Mouse (Mus musculus): Measurements from ENCODE around the gene Cacna2d3. TPM values are rescaled to one million over a fixed set of nuclear protein-coding genes. Genes with fewer than 3 reads are reported as not detected.

Cacna2d3 gene
- polyA plus RNA-seq, 1 experiment from 2014 or later: 0.88 TPM

DNA sequence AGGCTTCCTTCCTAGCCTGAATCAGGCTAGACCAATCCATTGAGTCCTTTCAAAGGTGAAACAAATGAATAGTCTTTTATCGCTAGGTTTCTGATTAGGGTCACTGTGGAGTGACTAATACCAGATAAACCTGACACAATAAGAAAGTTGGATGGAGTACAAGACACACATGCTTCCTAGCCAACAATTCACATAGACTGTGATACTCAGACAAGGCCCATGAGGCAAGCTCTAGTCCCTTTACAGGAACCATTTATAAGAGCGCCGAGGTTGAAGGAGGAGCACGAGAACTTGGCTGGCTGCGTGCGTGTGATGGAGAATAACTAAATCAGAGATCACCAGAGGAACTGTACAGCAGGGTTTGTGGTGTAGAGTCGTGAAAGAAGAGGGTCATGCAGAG, 584.0 kb downstream of the Cacna2d3 start:
- H3K4me1 ChIP-seq: peaks cover 12% of the 10 kb centered on the region
- H3K27me3 ChIP-seq (ENCODE audit: poor library complexity, severe bottlenecking): no peaks in the 10 kb centered on the region
- H3K9me3 ChIP-seq: no peaks in the 10 kb centered on the region
- H3K27ac ChIP-seq: no peak overlapping the region
- DNase-seq (ENCODE audit: extremely low spot score, low spot score): no peak
- H3K4me3 ChIP-seq: no peak overlapping the region
- 94% methylated on average over 7 of the region's 7 CpGs for WGBS
- no peaks in the 10 kb centered on the region for H3K36me3 ChIP-seq (replicated peaks)

DNA sequence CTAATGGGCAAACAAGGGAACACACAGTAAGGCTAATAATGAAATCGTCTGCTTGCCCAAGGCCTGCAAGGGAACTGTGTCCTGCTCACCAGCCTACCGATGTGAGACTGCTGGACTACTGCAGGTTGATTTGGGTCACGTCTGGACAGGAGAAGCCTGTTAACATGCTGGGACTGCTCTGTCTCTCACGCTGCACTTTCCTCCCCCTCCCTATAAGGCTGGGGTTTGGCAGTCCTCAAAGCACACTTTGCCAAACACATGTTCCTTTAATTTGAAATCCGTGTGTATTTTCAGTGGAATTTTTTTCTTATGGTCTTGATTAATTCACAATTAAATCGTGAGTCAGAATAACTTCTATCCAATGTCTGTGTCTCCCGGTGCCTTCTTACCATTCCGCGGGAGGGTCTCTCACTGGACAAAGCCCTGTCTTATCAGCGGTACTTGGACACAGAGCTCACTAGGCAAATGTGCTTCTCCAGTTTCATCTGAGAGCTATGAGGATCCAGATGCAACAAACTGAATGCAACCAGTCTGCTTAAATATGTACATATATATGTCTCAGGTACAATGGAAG, 584.6 kb downstream of the Cacna2d3 start:
- H3K36me3 ChIP-seq (replicated peaks): no peaks in the 10 kb centered on the region
- H3K9me3 ChIP-seq: no peaks in the 10 kb centered on the region
- WGBS: 85% methylated on average over 10 of the region's 10 CpGs
- H3K4me1 ChIP-seq: peaks cover 12% of the 10 kb centered on the region
- H3K27me3 ChIP-seq (ENCODE audit: poor library complexity, severe bottlenecking): no peaks in the 10 kb centered on the region
- no peak overlapping the region for H3K27ac ChIP-seq
- no peak overlapping the region for H3K4me3 ChIP-seq
- DNase-seq (ENCODE audit: extremely low spot score, low spot score): no peak

DNA sequence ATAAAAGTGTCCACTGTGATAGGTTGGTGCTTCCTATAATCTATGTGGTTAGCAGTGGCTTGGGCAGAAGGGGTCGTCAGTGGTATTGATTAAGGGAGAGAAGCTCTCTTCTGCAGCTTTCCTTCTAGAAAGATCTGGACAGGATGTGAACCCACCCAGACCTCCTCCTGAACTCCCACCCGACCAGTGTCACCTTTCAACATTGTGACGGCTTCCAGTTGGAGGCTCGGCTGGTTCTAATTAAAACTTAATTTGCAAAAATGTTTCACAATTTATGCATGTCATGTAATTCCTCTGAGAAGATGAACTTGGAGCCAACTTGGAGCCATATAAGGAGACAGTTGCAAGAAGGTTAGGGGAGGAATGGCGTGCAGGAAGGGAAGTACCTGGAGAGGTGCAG, 586.8 kb downstream of the Cacna2d3 start:
- 74% methylated on average over 5 of the region's 5 CpGs for WGBS
- Histone ChIP-seq H3K27me3 (ENCODE audit: poor library complexity, severe bottlenecking) (no peaks in the 10 kb centered on the region), H3K36me3 (replicated peaks) (no peaks in the 10 kb centered on the region), H3K4me1 (peaks cover 12% of the 10 kb centered on the region), H3K9me3 (no peaks in the 10 kb centered on the region), H3K27ac (no peak overlapping the region), H3K4me3 (no peak overlapping the region)
- no peak for DNase-seq (ENCODE audit: extremely low spot score, low spot score)

DNA sequence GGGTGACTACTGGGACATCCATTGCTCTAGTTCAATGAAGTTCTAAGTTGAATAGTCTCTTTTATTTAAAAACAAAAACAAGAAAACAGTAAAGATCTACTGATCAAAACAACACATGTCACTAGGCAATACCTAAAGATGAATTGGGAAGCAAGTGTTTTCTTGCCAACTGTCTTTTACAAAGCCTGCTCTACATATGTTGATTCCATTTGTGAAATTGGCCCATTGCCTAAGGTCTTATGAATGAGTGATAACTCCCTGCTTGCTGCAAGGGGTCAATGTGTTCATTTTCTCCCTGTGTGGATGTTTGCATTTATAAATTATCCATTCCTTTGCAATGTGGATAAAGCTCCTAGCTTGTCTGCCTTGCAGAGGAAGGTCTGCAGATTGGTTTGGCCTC, 591.2 kb downstream of the Cacna2d3 start:
- no peak for DNase-seq (ENCODE audit: extremely low spot score, low spot score)
- peaks cover 12% of the 10 kb centered on the region for H3K4me1 ChIP-seq
- no peaks in the 10 kb centered on the region for H3K27me3 ChIP-seq (ENCODE audit: poor library complexity, severe bottlenecking)
- H3K9me3 ChIP-seq: no peaks in the 10 kb centered on the region
- no peaks in the 10 kb centered on the region for H3K36me3 ChIP-seq (replicated peaks)
- H3K27ac ChIP-seq: no peak overlapping the region
- H3K4me3 ChIP-seq: no peak overlapping the region

DNA sequence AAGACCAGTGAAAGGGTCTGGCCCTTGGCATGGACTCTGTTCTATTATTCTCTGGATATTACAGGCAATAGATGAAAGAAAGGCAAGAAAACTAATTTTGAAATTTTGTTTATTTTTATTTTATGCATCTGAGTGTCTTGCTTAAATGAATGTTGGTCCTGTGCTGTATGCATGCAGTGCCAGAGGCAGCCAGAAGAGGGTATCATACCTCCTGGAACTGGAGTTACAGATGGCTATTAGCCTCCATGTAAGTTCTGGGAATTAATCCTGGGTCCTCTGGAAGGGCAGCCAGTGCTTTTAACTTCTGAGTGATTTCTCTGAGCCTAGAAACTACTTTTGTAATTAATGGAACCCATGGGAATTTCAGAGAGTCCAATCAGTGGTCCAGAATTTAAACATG, 597.8 kb downstream of the Cacna2d3 start:
- H3K4me3 ChIP-seq: no peak overlapping the region
- H3K9me3 ChIP-seq: no peaks in the 10 kb centered on the region
- H3K4me1 ChIP-seq: no peaks in the 10 kb centered on the region
- DNase-seq (ENCODE audit: extremely low spot score, low spot score): no peak
- H3K36me3 ChIP-seq (replicated peaks): no peaks in the 10 kb centered on the region
- peaks cover 36% of the 10 kb centered on the region for H3K27me3 ChIP-seq (ENCODE audit: poor library complexity, severe bottlenecking)
- no peak overlapping the region for H3K27ac ChIP-seq

DNA sequence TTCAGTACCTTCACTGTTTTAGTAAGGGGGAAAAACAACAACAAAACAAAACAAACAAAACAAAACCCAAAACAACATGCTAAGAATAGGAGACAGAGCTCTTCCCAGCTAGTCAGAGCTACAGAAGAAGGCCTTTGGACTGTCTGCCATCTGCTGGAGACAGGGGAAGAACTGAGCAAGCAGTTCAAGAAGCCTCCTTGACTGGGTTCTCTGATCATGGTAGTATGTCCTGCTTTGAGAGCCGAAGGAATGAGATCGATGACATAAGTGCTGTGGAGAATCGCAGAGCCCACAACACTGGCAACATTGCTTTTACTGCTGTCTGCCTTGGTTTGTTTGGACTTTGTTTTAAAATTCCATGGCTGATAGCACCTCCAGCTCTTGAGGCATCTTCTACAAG, 598.9 kb downstream of the Cacna2d3 start:
- H3K4me1 ChIP-seq: no peaks in the 10 kb centered on the region
- no peaks in the 10 kb centered on the region for H3K36me3 ChIP-seq (replicated peaks)
- no peak overlapping the region for H3K4me3 ChIP-seq
- no peak overlapping the region for H3K27ac ChIP-seq
- WGBS: 97% methylated on average over 3 of the region's 3 CpGs
- no peak for DNase-seq (ENCODE audit: extremely low spot score, low spot score)
- no peaks in the 10 kb centered on the region; the same call in 1 of the 2 replicates for H3K9me3 ChIP-seq
- H3K27me3 ChIP-seq (ENCODE audit: poor library complexity, severe bottlenecking): peaks cover 46% of the 10 kb centered on the region

DNA sequence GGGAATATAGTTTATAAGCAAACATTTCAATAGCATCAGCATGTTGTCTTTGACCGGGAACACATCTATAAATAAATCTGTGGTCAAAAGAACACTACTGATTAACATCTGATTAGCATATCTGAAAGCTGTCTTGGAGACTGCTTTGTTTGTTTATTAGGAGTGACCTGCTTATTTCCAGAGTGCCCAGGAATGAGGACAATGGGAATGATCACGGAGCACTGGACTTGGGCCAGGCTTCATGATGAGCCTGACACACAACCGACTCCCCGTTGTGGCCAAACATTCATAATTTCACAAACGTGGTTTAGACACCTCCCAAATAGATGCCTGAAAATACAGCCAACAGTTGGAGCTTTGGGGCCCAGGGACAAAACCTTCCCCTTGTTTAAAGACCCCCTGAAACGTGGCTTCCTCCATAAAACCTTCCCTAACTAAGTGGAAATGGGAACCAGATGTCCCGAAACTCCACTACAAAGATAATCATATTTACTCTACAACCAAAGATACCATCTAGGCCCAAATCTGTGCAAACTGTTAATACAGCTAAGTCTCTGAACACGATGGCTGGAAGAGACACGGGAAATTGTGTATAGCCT, 607.7 kb downstream of the Cacna2d3 start:
- no peak for DNase-seq (ENCODE audit: extremely low spot score, low spot score)

DNA sequence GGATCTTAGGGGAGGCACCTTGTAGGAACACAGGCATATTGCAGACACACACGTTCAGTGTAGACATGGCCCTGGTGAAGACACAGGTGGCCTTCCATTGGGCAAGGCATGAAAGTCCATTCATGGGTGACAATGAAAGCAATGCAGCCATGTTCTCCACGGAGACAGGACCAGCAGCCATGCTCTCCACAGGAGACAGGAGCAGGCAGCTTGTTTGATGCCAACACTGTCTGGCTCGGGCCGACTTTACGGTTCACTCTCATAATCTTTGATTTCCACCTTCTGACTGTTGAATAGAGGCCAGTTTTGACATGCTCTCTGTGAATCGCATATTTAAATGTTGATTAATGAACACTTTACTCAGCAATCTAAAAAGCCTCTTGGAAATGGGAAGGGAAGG, 610.0 kb downstream of the Cacna2d3 start:
- peaks cover 6% of the 10 kb centered on the region for H3K9me3 ChIP-seq
- peaks cover 14% of the 10 kb centered on the region for H3K4me1 ChIP-seq
- no peaks in the 10 kb centered on the region for H3K36me3 ChIP-seq (replicated peaks)
- peaks cover 40% of the 10 kb centered on the region for H3K27me3 ChIP-seq (ENCODE audit: poor library complexity, severe bottlenecking)
- H3K27ac ChIP-seq: no peak overlapping the region
- no peak overlapping the region for H3K4me3 ChIP-seq
- 90% methylated on average over 6 of the region's 6 CpGs for WGBS
- no peak for DNase-seq (ENCODE audit: extremely low spot score, low spot score)

More for the DNA sequence above, 607.7 kb downstream of the Cacna2d3 start:
- WGBS: 64% methylated on average over 9 of the region's 9 CpGs
- H3K4me1 ChIP-seq: peaks cover 14% of the 10 kb centered on the region
- H3K27me3 ChIP-seq (ENCODE audit: poor library complexity, severe bottlenecking): peaks cover 61% of the 10 kb centered on the region
- no peaks in the 10 kb centered on the region for H3K36me3 ChIP-seq (replicated peaks)
- 0 out of 2 replicates have a peak overlapping the region, but pooled peaks have one; percentile 35 for H3K27ac ChIP-seq
- H3K4me3 ChIP-seq: no peak overlapping the region
- peaks cover 6% of the 10 kb centered on the region for H3K9me3 ChIP-seq

DNA sequence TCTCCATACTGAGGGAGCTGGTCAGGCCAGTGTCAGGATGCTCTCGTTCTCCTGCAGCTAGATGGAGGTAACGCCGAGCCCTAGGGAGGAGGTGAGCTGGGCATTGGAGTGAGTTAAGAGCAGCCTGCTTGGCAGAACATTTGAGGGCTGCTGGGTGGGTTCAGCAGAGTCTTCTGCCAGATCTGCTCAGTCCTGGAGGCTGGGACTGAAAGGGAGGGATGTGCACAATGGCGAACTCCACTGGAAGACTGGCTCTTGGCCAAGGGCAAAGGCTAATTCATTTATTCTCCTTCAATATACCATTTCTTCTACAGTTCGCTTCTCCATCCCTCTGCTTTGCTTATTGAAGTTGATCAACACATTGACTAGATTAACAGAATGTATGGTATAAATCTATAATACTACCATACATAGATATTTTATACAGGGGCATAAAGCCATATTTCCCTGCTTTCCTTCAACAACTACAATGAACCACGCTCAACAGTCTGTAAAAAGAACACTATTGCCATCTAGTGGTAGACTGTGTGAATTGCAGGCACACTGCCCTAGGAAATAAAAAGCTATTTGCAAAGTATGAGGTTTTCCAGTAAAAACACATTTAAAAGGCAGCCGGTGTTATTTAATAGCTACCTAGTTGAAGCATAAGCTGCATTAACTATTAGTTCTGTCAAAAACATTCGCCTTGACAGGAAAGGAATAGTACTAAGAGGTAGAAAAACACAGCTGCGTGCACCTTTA, 611.1 kb downstream of the Cacna2d3 start:
- Histone ChIP-seq H3K9me3 (peaks cover 6% of the 10 kb centered on the region), H3K4me3 (no peak overlapping the region), H3K27me3 (ENCODE audit: poor library complexity, severe bottlenecking) (peaks cover 32% of the 10 kb centered on the region), H3K4me1 (peaks cover 18% of the 10 kb centered on the region), H3K27ac (no peak overlapping the region), H3K36me3 (replicated peaks) (no peaks in the 10 kb centered on the region)
- no peak for DNase-seq (ENCODE audit: extremely low spot score, low spot score)
- WGBS: 74% methylated on average over 9 of the region's 9 CpGs

DNA sequence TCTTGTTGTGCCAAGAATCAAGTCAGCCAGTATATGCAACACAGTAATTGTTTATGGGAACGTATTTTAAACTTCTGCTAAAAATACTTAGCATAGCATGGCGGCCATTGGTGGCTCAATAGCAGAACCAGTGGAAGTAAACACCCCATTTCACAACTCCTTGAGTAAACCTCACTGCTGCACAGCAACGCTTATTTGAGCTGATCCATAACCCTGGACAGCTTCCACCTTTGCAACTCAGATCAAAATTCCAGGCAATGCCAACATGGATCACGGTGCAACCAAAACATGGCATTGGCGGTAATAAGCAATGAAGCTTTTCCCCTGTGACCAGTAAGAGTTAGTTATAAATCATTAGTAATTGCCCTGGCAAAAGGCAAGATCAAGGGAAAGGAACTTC, 614.2 kb downstream of the Cacna2d3 start:
- H3K36me3 ChIP-seq (replicated peaks): no peaks in the 10 kb centered on the region
- 93% methylated on average over 5 of the region's 5 CpGs for WGBS
- DNase-seq (ENCODE audit: extremely low spot score, low spot score): no peak
- peaks cover 15% of the 10 kb centered on the region for H3K27me3 ChIP-seq (ENCODE audit: poor library complexity, severe bottlenecking)
- peaks cover 12% of the 10 kb centered on the region for H3K4me1 ChIP-seq
- H3K27ac ChIP-seq: no peak overlapping the region
- peaks cover 6% of the 10 kb centered on the region for H3K9me3 ChIP-seq
- H3K4me3 ChIP-seq: no peak overlapping the region

DNA sequence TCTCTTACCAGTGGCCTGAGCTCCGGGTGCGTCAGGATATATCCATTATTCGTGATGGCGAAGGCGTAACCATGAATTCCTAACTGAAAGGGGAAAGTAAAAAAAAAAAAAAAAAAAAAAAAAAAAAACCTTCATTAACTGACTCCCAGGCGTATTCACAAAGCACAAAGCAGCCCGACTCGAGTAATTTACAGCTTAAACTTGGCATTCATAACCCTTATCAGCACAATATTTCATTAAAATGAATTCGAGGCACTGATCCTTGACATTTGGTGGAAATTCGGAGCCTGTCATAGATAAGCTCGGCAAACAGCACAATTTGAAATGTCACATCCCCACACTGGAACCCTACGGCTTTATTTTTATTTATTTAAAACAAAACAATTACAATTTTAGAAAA, 623.9 kb downstream of the Cacna2d3 start:
- no peak overlapping the region for H3K4me3 ChIP-seq
- H3K27me3 ChIP-seq (ENCODE audit: poor library complexity, severe bottlenecking): 0 out of 2 replicates have a peak, but pooled peaks cover 3% of the 10 kb centered on the region
- H3K36me3 ChIP-seq (replicated peaks): no peaks in the 10 kb centered on the region
- WGBS: 91% methylated on average over 12 of the region's 12 CpGs
- no peak for DNase-seq (ENCODE audit: extremely low spot score, low spot score)
- H3K4me1 ChIP-seq: peaks cover 7% of the 10 kb centered on the region
- no peak overlapping the region for H3K27ac ChIP-seq
- no peaks in the 10 kb centered on the region for H3K9me3 ChIP-seq

DNA sequence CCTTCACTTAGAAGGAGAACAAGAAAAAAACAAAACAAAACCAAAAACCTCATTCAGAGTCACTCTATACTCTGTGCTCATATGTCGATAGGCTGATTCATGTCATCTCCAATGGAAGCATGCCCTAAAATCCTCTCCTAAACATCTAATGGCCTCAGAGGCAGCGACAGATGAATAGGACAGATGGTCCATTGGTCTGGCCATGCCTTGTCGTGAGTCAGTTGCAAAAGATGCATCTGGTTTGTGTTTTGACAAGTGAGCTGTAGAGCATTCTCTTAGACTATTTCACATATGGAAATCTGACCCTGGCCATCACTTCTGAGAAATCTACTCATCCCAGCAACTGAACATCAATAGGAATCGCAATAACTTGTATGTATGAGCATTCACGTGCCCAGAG, 626.2 kb downstream of the Cacna2d3 start:
- Histone ChIP-seq H3K4me3 (no peak overlapping the region), H3K4me1 (0 out of 2 replicates have a peak, but pooled peaks cover 3% of the 10 kb centered on the region), H3K27me3 (ENCODE audit: poor library complexity, severe bottlenecking) (peaks cover 13% of the 10 kb centered on the region; the same call in 1 of the 2 replicates), H3K27ac (no peak overlapping the region), H3K36me3 (replicated peaks) (no peaks in the 10 kb centered on the region), H3K9me3 (no peaks in the 10 kb centered on the region)
- no peak for DNase-seq (ENCODE audit: extremely low spot score, low spot score)
- 92% methylated on average over 5 of the region's 5 CpGs for WGBS

DNA sequence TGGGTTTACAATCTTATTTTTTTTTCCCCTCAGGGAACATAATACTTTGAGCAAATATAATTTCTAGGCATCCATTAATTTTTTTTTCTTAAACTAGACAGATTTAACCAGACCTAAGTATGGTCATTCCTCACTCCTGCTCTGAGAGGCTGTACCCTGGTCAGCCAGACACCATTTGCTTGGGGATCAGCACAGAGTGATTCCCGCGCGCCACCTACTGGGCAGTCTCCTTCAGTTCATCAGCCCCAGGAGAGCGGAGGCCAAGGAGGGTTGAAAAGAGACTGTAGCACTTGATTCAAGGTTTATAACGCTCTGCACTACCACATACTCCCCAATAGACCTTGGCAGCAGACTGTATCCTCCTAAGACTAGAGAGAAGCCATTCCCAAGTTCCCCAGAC, 631.6 kb downstream of the Cacna2d3 start:
- H3K4me1 ChIP-seq: peaks cover 12% of the 10 kb centered on the region
- no peaks in the 10 kb centered on the region for H3K36me3 ChIP-seq (replicated peaks)
- H3K27me3 ChIP-seq (ENCODE audit: poor library complexity, severe bottlenecking): peaks cover 27% of the 10 kb centered on the region
- DNase-seq (ENCODE audit: extremely low spot score, low spot score): peak; percentile 77
- H3K9me3 ChIP-seq: no peaks in the 10 kb centered on the region
- H3K4me3 ChIP-seq: no peak overlapping the region
- H3K27ac ChIP-seq: no peak overlapping the region
- 4% methylated on average over 5 of the region's 5 CpGs for WGBS

Measured in forebrain, embryonic 10.5 days (tissue).